Mouse (Mus musculus): Measurements from ENCODE around the gene Serpinb8. TPM values are rescaled to one million over a fixed set of nuclear protein-coding genes. Genes with fewer than 3 reads are reported as not detected.

Gene Serpinb8
- polyA plus RNA-seq, 1 experiment: 5.2 TPM

- 77% methylated on average over 3 of the region's 3 CpGs for WGBS
- no peaks in the 10 kb centered on the region; the same call in 1 of the 2 replicates for H3K4me1 ChIP-seq (ENCODE audit: control insufficient read depth, insufficient read depth, low read length)
- no peak overlapping the region for H3K4me3 ChIP-seq (replicated peaks; ENCODE audit: extremely low read depth, low read depth, low read length)
- no peak for DNase-seq
- no peak for TF ChIP-seq CTCF (IDR thresholded peaks at IDR 0.05; ENCODE audit: insufficient read depth, low read length)
- no peak for TF ChIP-seq POLR2A (IDR thresholded peaks at IDR 0.05; ENCODE audit: borderline replicate concordance, extremely low read depth, low read depth, low read length)
These were observed 3.6 kb upstream of the Serpinb8 start for GRCm38 (mm10) chr1:107586196-107586595.

- H3K4me3 ChIP-seq (replicated peaks; ENCODE audit: extremely low read depth, low read depth, low read length): no peak overlapping the region
- no peak for DNase-seq
- no peak for TF ChIP-seq POLR2A (IDR thresholded peaks at IDR 0.05; ENCODE audit: borderline replicate concordance, extremely low read depth, low read depth, low read length)
- no peak for TF ChIP-seq CTCF (IDR thresholded peaks at IDR 0.05; ENCODE audit: insufficient read depth, low read length)
- H3K4me1 ChIP-seq (ENCODE audit: control insufficient read depth, insufficient read depth, low read length): no peaks in the 10 kb centered on the region; the same call in none of the 2 replicates
These were observed 1.6 kb upstream of the Serpinb8 start for GRCm38 (mm10) chr1:107588206-107588605.

GRCm38 (mm10) chr1:107588642-107589041 is 1.2 kb upstream of the Serpinb8 start:
- Histone ChIP-seq H3K4me3 (replicated peaks; ENCODE audit: extremely low read depth, low read depth, low read length) (no peak overlapping the region), H3K4me1 (ENCODE audit: control insufficient read depth, insufficient read depth, low read length) (no peaks in the 10 kb centered on the region; the same call in none of the 2 replicates)
- WGBS: 80% methylated on average over 1 of the region's 1 CpGs
- DNase-seq: no peak
- TF ChIP-seq CTCF (IDR thresholded peaks at IDR 0.05; ENCODE audit: insufficient read depth, low read length) (no peak), POLR2A (IDR thresholded peaks at IDR 0.05; ENCODE audit: borderline replicate concordance, extremely low read depth, low read depth, low read length) (no peak)

- DNase-seq: no peak
- no peaks in the 10 kb centered on the region; the same call in none of the 2 replicates for H3K4me1 ChIP-seq (ENCODE audit: control insufficient read depth, insufficient read depth, low read length)
- 33% methylated on average over 3 of the region's 3 CpGs for WGBS
- H3K4me3 ChIP-seq (replicated peaks; ENCODE audit: extremely low read depth, low read depth, low read length): no peak overlapping the region
- TF ChIP-seq POLR2A (IDR thresholded peaks at IDR 0.05; ENCODE audit: borderline replicate concordance, extremely low read depth, low read depth, low read length) (no peak), CTCF (IDR thresholded peaks at IDR 0.05; ENCODE audit: insufficient read depth, low read length) (no peak)
These were observed 2.8 kb downstream of the Serpinb8 start for GRCm38 (mm10) chr1:107592644-107593043.

- no peaks in the 10 kb centered on the region; the same call in none of the 2 replicates for H3K4me1 ChIP-seq (ENCODE audit: control insufficient read depth, insufficient read depth, low read length)
- no peak overlapping the region for H3K4me3 ChIP-seq (replicated peaks; ENCODE audit: extremely low read depth, low read depth, low read length)
- no peak for DNase-seq
- TF ChIP-seq CTCF (IDR thresholded peaks at IDR 0.05; ENCODE audit: insufficient read depth, low read length) (no peak), POLR2A (IDR thresholded peaks at IDR 0.05; ENCODE audit: borderline replicate concordance, extremely low read depth, low read depth, low read length) (no peak)
- 33% methylated on average over 2 of the region's 2 CpGs for WGBS
These were observed 3.7 kb downstream of the Serpinb8 start for GRCm38 (mm10) chr1:107593469-107593868.

GRCm38 (mm10) chr1:107596874-107597273 is 7.1 kb downstream of the Serpinb8 start:
- TF ChIP-seq CTCF (IDR thresholded peaks at IDR 0.05; ENCODE audit: insufficient read depth, low read length): no peak
- TF ChIP-seq POLR2A (IDR thresholded peaks at IDR 0.05; ENCODE audit: borderline replicate concordance, extremely low read depth, low read depth, low read length): no peak
- Histone ChIP-seq H3K4me1 (ENCODE audit: control insufficient read depth, insufficient read depth, low read length) (no peaks in the 10 kb centered on the region; the same call in 1 of the 2 replicates), H3K4me3 (replicated peaks; ENCODE audit: extremely low read depth, low read depth, low read length) (no peak overlapping the region)
- no peak for DNase-seq

- H3K4me1 ChIP-seq (ENCODE audit: control insufficient read depth, insufficient read depth, low read length): no peaks in the 10 kb centered on the region; the same call in 1 of the 2 replicates
- no peak overlapping the region for H3K4me3 ChIP-seq (replicated peaks; ENCODE audit: extremely low read depth, low read depth, low read length)
- DNase-seq: no peak
- TF ChIP-seq POLR2A (IDR thresholded peaks at IDR 0.05; ENCODE audit: borderline replicate concordance, extremely low read depth, low read depth, low read length) (no peak), CTCF (IDR thresholded peaks at IDR 0.05; ENCODE audit: insufficient read depth, low read length) (no peak)
These were observed 8.7 kb downstream of the Serpinb8 start for GRCm38 (mm10) chr1:107598476-107598875.

GRCm38 (mm10) chr1:107608942-107609341 is 19.1 kb downstream of the Serpinb8 start:
- WGBS: 41% methylated on average over 1 of the region's 1 CpGs
- Histone ChIP-seq H3K4me1 (ENCODE audit: control insufficient read depth, insufficient read depth, low read length) (no peaks in the 10 kb centered on the region), H3K4me3 (replicated peaks; ENCODE audit: extremely low read depth, low read depth, low read length) (no peak overlapping the region)
- no peak for DNase-seq
- no peak for TF ChIP-seq CTCF (IDR thresholded peaks at IDR 0.05; ENCODE audit: insufficient read depth, low read length)
- TF ChIP-seq POLR2A (IDR thresholded peaks at IDR 0.05; ENCODE audit: borderline replicate concordance, extremely low read depth, low read depth, low read length): no peak

GRCm38 (mm10) chr1:107614087-107614486 is 24.3 kb downstream of the Serpinb8 start:
- WGBS: 78% methylated on average over 2 of the region's 2 CpGs

GRCm38 (mm10) chr1:107622017-107622416 is 32.2 kb downstream of the Serpinb8 start:
- Histone ChIP-seq H3K4me3 (replicated peaks; ENCODE audit: extremely low read depth, low read depth, low read length) (no peak overlapping the region), H3K4me1 (ENCODE audit: control insufficient read depth, insufficient read depth, low read length) (no peaks in the 10 kb centered on the region)
- WGBS: 62% methylated on average over 4 of the region's 4 CpGs
- TF ChIP-seq CTCF (IDR thresholded peaks at IDR 0.05; ENCODE audit: insufficient read depth, low read length) (no peak), POLR2A (IDR thresholded peaks at IDR 0.05; ENCODE audit: borderline replicate concordance, extremely low read depth, low read depth, low read length) (no peak)
- DNase-seq: no peak

More at GRCm38 (mm10) chr1:107614087-107614486, 24.3 kb downstream of the Serpinb8 start:
- H3K4me3 ChIP-seq (replicated peaks; ENCODE audit: extremely low read depth, low read depth, low read length): no peak overlapping the region
- no peak for DNase-seq
- no peaks in the 10 kb centered on the region for H3K4me1 ChIP-seq (ENCODE audit: control insufficient read depth, insufficient read depth, low read length)
- TF ChIP-seq CTCF (IDR thresholded peaks at IDR 0.05; ENCODE audit: insufficient read depth, low read length) (no peak), POLR2A (IDR thresholded peaks at IDR 0.05; ENCODE audit: borderline replicate concordance, extremely low read depth, low read depth, low read length) (no peak)
